Mouse (Mus musculus): Measurements from ENCODE around the gene Atp10a. TPM values are rescaled to one million over a fixed set of nuclear protein-coding genes. Genes with fewer than 3 reads are reported as not detected.

Atp10a gene
- polyA plus RNA-seq, 1 experiment from 2014 or later: 1.5 TPM

- Histone ChIP-seq H3K9ac (no peak overlapping the region), H3K9me3 (replicated peaks) (no peaks in the 10 kb centered on the region), H3K27ac (no peak overlapping the region), H3K4me1 (replicated peaks) (0 out of 2 replicates have a peak, but pooled peaks cover 3% of the 10 kb centered on the region), H3K27me3 (no peaks in the 10 kb centered on the region), H3K4me3 (no peak overlapping the region), H3K36me3 (no peaks in the 10 kb centered on the region), H3K4me2 (no peak overlapping the region)
- no peak for ATAC-seq (replicated peaks; ENCODE audit: insufficient number of reproducible peaks, insufficient read depth, low FRiP score, low read depth)
- WGBS: 68% methylated on average over 2 of the region's 2 CpGs
These were observed 101.4 kb downstream of the Atp10a start for GRCm38 (mm10) chr7:58757331-58757730.

GRCm38 (mm10) chr7:58758396-58758795 is 102.4 kb downstream of the Atp10a start:
- Histone ChIP-seq H3K9me3 (replicated peaks) (no peaks in the 10 kb centered on the region), H3K27me3 (no peaks in the 10 kb centered on the region), H3K36me3 (no peaks in the 10 kb centered on the region), H3K4me1 (replicated peaks) (0 out of 2 replicates have a peak, but pooled peaks cover 3% of the 10 kb centered on the region), H3K27ac (no peak overlapping the region), H3K4me3 (no peak overlapping the region), H3K4me2 (no peak overlapping the region), H3K9ac (no peak overlapping the region)
- WGBS: 73% methylated on average over 3 of the region's 3 CpGs
- ATAC-seq (replicated peaks; ENCODE audit: insufficient number of reproducible peaks, insufficient read depth, low FRiP score, low read depth): no peak

- H3K9ac ChIP-seq: no peak overlapping the region
- peaks cover 4% of the 10 kb centered on the region; the same call in 1 of the 2 replicates for H3K4me1 ChIP-seq (replicated peaks)
- H3K36me3 ChIP-seq: no peaks in the 10 kb centered on the region
- H3K4me2 ChIP-seq: no peak overlapping the region
- WGBS: 75% methylated on average over 4 of the region's 4 CpGs
- H3K27ac ChIP-seq: no peak overlapping the region
- H3K4me3 ChIP-seq: no peak overlapping the region
- no peaks in the 10 kb centered on the region for H3K9me3 ChIP-seq (replicated peaks)
- no peak for ATAC-seq (replicated peaks; ENCODE audit: insufficient number of reproducible peaks, insufficient read depth, low FRiP score, low read depth)
- H3K27me3 ChIP-seq: no peaks in the 10 kb centered on the region
These were observed 103.3 kb downstream of the Atp10a start for GRCm38 (mm10) chr7:58759265-58759664.

GRCm38 (mm10) chr7:58767257-58767656 is 111.3 kb downstream of the Atp10a start:
- no peak overlapping the region for H3K4me2 ChIP-seq
- WGBS: 49% methylated on average over 6 of the region's 6 CpGs
- H3K4me1 ChIP-seq (replicated peaks): peaks cover 7% of the 10 kb centered on the region
- H3K9me3 ChIP-seq (replicated peaks): no peaks in the 10 kb centered on the region
- no peak for ATAC-seq (replicated peaks; ENCODE audit: insufficient number of reproducible peaks, insufficient read depth, low FRiP score, low read depth)
- H3K36me3 ChIP-seq: no peaks in the 10 kb centered on the region
- H3K27me3 ChIP-seq: no peaks in the 10 kb centered on the region
- H3K27ac ChIP-seq: no peak overlapping the region
- H3K4me3 ChIP-seq: no peak overlapping the region
- H3K9ac ChIP-seq: no peak overlapping the region

DNA sequence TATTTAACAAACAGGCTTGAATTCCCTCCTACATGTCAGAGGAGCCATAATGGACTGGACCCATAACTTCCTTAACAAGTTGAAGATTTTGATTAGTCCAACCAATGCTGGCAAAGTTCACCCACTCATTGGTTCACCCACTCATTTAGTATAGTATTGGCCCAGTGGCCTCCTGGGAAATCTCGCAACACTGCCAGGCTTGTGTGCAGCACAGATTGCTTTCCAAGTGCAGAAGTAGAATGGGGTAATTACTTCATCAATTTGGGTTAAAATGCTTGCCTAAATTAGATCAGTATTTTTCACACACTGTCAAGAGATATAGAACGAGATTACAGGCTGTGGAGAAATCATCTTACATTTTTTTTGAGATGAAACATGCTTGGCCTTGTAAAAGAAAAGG is 112.3 kb downstream of the Atp10a start:
- Histone ChIP-seq H3K27me3 (no peaks in the 10 kb centered on the region), H3K9ac (no peak overlapping the region), H3K36me3 (no peaks in the 10 kb centered on the region), H3K27ac (no peak overlapping the region), H3K9me3 (replicated peaks) (no peaks in the 10 kb centered on the region), H3K4me2 (no peak overlapping the region), H3K4me3 (no peak overlapping the region), H3K4me1 (replicated peaks) (peaks cover 7% of the 10 kb centered on the region)
- no peak for ATAC-seq (replicated peaks; ENCODE audit: insufficient number of reproducible peaks, insufficient read depth, low FRiP score, low read depth)
- WGBS: 79% methylated on average over 2 of the region's 2 CpGs

DNA sequence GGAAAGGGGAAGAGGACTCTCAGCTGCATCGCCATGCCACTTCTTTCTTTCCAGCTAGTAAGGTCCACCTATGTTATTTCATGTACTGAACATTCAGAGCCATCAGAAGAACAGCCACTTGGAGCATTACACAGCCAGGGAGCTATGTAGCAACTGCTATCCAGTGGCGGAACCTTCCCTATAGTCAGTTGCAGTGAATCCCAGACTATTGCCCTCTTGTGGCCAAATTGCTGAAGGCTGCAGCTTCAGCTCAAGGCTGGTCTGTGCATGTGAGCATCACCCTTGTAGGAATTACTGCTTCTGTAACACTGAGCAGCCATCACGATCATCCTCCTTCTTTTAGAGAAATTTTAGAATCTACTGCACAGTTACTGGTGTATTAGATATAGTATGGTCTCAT is 114.3 kb downstream of the Atp10a start:
- ATAC-seq (replicated peaks; ENCODE audit: insufficient number of reproducible peaks, insufficient read depth, low FRiP score, low read depth): no peak
- H3K27ac ChIP-seq: no peak overlapping the region
- no peaks in the 10 kb centered on the region for H3K9me3 ChIP-seq (replicated peaks)
- no peak overlapping the region for H3K4me3 ChIP-seq
- WGBS: 73% methylated on average over 3 of the region's 3 CpGs
- H3K4me2 ChIP-seq: no peak overlapping the region
- H3K36me3 ChIP-seq: no peaks in the 10 kb centered on the region
- H3K4me1 ChIP-seq (replicated peaks): peaks cover 5% of the 10 kb centered on the region; the same call in 1 of the 2 replicates
- H3K27me3 ChIP-seq: no peaks in the 10 kb centered on the region
- H3K9ac ChIP-seq: no peak overlapping the region

- Histone ChIP-seq H3K4me1 (replicated peaks) (peaks cover 5% of the 10 kb centered on the region; the same call in 1 of the 2 replicates), H3K9ac (no peak overlapping the region), H3K27ac (peak overlapping the region; percentile 15; the same call in 1 of the 2 replicates), H3K9me3 (replicated peaks) (no peaks in the 10 kb centered on the region), H3K27me3 (no peaks in the 10 kb centered on the region), H3K4me2 (no peak overlapping the region), H3K4me3 (no peak overlapping the region), H3K36me3 (no peaks in the 10 kb centered on the region)
- ATAC-seq (replicated peaks; ENCODE audit: insufficient number of reproducible peaks, insufficient read depth, low FRiP score, low read depth): no peak
- 72% methylated on average over 6 of the region's 6 CpGs for WGBS
These were observed 116.2 kb downstream of the Atp10a start for GRCm38 (mm10) chr7:58772048-58772690.

GRCm38 (mm10) chr7:58779146-58779545 is 123.2 kb downstream of the Atp10a start:
- no peaks in the 10 kb centered on the region for H3K36me3 ChIP-seq
- no peak overlapping the region for H3K4me3 ChIP-seq
- no peaks in the 10 kb centered on the region for H3K9me3 ChIP-seq (replicated peaks)
- no peak overlapping the region for H3K27ac ChIP-seq
- no peak overlapping the region for H3K4me2 ChIP-seq
- no peaks in the 10 kb centered on the region for H3K27me3 ChIP-seq
- no peak for ATAC-seq (replicated peaks; ENCODE audit: insufficient number of reproducible peaks, insufficient read depth, low FRiP score, low read depth)
- H3K9ac ChIP-seq: no peak overlapping the region
- no peaks in the 10 kb centered on the region for H3K4me1 ChIP-seq (replicated peaks)

GRCm38 (mm10) chr7:58786986-58787385 is 131.0 kb downstream of the Atp10a start:
- WGBS: 83% methylated on average over 4 of the region's 4 CpGs
- Histone ChIP-seq H3K9me3 (replicated peaks) (no peaks in the 10 kb centered on the region), H3K9ac (no peak overlapping the region), H3K27me3 (no peaks in the 10 kb centered on the region), H3K4me2 (no peak overlapping the region), H3K36me3 (no peaks in the 10 kb centered on the region), H3K4me3 (no peak overlapping the region), H3K27ac (no peak overlapping the region), H3K4me1 (replicated peaks) (peaks cover 33% of the 10 kb centered on the region)
- no peak for ATAC-seq (replicated peaks; ENCODE audit: insufficient number of reproducible peaks, insufficient read depth, low FRiP score, low read depth)

DNA sequence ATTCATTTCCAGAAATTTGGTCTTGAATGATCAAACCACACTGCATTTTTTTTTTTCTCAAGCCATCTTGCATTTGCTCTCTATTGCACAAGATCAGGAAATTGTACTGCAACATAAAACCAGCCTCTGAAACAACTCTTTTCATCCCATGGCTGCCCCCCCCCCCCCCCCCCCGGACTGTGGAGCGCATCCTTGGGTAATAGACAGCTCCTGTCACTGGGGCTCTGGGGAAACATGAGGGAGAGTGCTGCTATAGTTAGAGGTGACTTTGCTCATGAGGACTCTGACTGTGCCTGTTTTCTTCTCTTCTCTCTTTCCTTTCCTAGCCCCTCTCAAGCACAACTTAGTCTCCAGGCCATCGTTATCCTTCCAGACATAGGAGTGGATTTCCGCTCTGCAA is 131.6 kb downstream of the Atp10a start:
- no peak overlapping the region for H3K4me2 ChIP-seq
- H3K9me3 ChIP-seq (replicated peaks): no peaks in the 10 kb centered on the region
- no peak overlapping the region for H3K4me3 ChIP-seq
- ATAC-seq (replicated peaks; ENCODE audit: insufficient number of reproducible peaks, insufficient read depth, low FRiP score, low read depth): no peak
- no peaks in the 10 kb centered on the region for H3K27me3 ChIP-seq
- peaks cover 33% of the 10 kb centered on the region for H3K4me1 ChIP-seq (replicated peaks)
- H3K27ac ChIP-seq: peak overlapping the region; percentile 88
- 57% methylated on average over 4 of the region's 4 CpGs for WGBS
- no peaks in the 10 kb centered on the region for H3K36me3 ChIP-seq
- 0 out of 2 replicates have a peak overlapping the region, but pooled peaks have one; percentile 6 for H3K9ac ChIP-seq

DNA sequence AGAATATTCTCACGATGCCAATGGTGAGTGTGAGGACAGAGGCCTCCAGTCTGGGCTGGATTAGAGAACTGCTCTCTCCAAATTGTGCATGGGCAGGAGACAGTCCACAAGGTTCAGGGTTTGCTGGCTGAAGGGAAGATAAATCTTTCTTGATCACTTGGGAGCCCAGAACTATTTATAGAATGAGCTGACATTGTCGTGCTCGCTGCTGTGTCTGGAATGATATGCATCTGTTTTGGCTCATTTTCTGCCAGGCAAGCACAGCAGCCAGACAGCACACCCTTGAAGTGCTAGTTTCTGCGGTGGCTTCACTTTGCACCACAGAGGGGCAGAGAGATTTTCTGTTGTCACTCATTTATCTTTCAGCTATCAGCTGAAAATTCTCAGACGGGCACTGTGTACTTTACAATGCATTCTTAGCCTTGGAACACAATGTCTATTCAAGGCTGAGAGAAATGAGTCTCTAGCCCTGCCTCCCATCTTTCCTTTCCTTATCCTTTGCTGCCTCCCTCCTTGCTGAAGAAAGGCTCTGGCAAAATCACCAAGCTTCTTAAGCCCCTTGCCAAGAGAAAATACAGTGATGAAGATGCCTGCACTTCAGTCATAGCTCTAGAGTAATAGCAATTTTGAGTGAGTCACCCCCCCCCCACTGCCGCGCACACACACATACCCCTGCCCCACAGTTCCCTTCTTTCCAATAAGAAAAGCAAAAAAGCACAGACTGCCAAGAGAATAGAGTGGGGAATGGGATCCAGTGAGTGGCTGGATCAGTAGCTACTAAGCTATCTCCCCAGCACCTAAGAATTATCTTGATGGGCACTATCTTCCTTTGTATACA is 132.7 kb downstream of the Atp10a start:
- WGBS: 30% methylated on average over 7 of the region's 7 CpGs
- Histone ChIP-seq H3K27me3 (no peaks in the 10 kb centered on the region), H3K4me3 (no peak overlapping the region), H3K9me3 (replicated peaks) (no peaks in the 10 kb centered on the region), H3K36me3 (no peaks in the 10 kb centered on the region), H3K4me2 (peak overlapping the region; percentile 44), H3K27ac (peak overlapping the region; percentile 88), H3K4me1 (replicated peaks) (peaks cover 33% of the 10 kb centered on the region), H3K9ac (0 out of 2 replicates have a peak overlapping the region, but pooled peaks have one; percentile 6)
- ATAC-seq (replicated peaks; ENCODE audit: insufficient number of reproducible peaks, insufficient read depth, low FRiP score, low read depth): peak; percentile 72

Measured in heart, embryonic 15.5 days (tissue).